Mouse (Mus musculus) midbrain, embryonic 14.5 days (tissue): ENCODE measurements around the gene Angptl6. TPM values are rescaled to one million over a fixed set of nuclear protein-coding genes. Genes with fewer than 3 reads are reported as not detected.

Experiments used
- ATAC-seq: fragments of 200-750 bp; cut with Nextera tagmentation; 2 replicates; pipeline ENCODE4 v1.8.0; 2017; ENCODE audit warnings: moderate number of reproducible peaks, moderate library complexity; ENCODE audit not compliant: low FRiP score, low TSS enrichment
- DNase-seq: peaks from one replicate; pipeline ENCODE4 v3.0.0-alpha.2; 2015
- H3K27ac ChIP-seq: fragments of 300-500 bp; sonication (generic); replicated peaks from 2 replicates; pipeline ENCODE4 v1.5.1; 2014; ENCODE audit warnings: mild to moderate bottlenecking, low read depth, low read length, moderate library complexity
- H3K27me3 ChIP-seq: fragments of 300-500 bp; sonication (generic); 2 replicates; pipeline ENCODE4 v1.6.1; 2014; ENCODE audit warnings: low read length, control low read depth, mixed read lengths; ENCODE audit not compliant: control insufficient read depth, insufficient read depth
- H3K36me3 ChIP-seq: fragments of 300-500 bp; sonication (generic); 2 replicates; pipeline ENCODE4 v1.6.1; 2014; ENCODE audit warnings: low read length, control low read depth; ENCODE audit not compliant: control insufficient read depth, insufficient read depth
- H3K4me1 ChIP-seq: fragments of 300-500 bp; sonication (generic); 2 replicates; pipeline ENCODE4 v1.6.1; 2014; ENCODE audit warnings: mild to moderate bottlenecking, antibody characterized with exemption, low read length, control low read depth; ENCODE audit not compliant: control insufficient read depth, insufficient read depth
- H3K4me2 ChIP-seq: fragments of 300-500 bp; sonication (generic); 2 replicates; pipeline ENCODE4 v1.6.1; 2014; ENCODE audit warnings: mild to moderate bottlenecking, low read length, moderate library complexity
- H3K4me3 ChIP-seq: fragments of 300-500 bp; sonication (generic); replicated peaks from 2 replicates; pipeline ENCODE4 v1.5.1; 2014; ENCODE audit warnings: low read depth, low read length
- H3K9ac ChIP-seq: fragments of 300-500 bp; sonication (generic); replicated peaks from 2 replicates; pipeline ENCODE4 v1.6.1; 2014; ENCODE audit warnings: mild to moderate bottlenecking, low read length, moderate library complexity
- H3K9me3 ChIP-seq: fragments of 300-500 bp; sonication (generic); 2 replicates; pipeline ENCODE4 v1.6.1; 2016; ENCODE audit warnings: low read length, control low read depth, mixed read lengths; ENCODE audit not compliant: control insufficient read depth
- WGBS: fragments of 180-500 bp; shearing (Covaris S2); extraction: QIAGEN DNeasy Blood & Tissue Kit; methylation state at CpG from one replicate; pipeline ENCODE4 v1.1.7; 2014; 5-methylcytosine and 5-hydroxymethylcytosine counted together
- polyA plus RNA-seq: library from polyadenylated mRNA; unstranded; fragments of >200 nt; fragmentation: Nextera tagmentation; extraction: Ambion mirVana; gene quantifications from 2 replicates; pipeline ENCODE4 v1.2.1, GENCODE M21; 2014

Angptl6 gene
- polyA plus RNA-seq, 1 experiment from 2014 or later, result 11.1 TPM

DNA sequence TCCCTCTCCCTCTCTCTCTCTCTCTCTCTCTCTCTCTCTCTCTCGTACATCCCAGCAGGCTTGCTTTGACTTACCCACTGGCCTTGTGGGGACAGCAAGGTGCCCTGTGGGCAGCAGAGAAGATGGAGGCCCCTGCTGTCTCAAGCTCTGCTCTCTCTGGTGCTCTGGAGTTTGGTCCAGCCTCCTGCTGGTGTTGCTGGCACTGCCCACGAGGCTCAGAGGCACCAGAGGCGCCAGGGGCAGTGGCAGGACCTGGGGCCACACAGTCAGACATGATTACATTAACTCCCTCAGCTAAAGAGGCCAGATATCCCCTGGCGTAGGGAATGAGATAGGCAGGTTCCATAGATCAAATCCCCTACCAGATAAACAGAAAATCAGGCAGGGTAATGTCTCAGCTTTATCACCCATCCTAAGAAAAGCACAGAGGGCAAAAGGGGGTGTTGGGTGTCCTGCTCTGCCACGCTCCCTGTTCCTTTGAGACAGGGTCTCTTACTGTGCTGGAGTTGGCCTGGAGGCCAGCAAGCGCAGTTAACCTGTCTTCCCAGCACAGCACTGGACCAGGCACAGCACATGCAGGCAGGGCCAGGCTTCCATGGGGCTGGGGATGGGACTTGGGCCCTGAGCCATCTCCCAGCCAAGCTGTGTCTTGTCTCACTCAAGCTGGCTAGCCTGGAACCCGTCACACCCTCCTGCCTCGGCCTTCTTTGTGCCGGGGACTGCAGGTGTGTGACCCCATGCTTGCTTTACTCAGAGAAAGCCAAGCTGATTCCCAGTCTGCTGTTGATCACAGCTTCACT lies 3.0 kb downstream of the Angptl6 start:
- DNase-seq (no peak), ATAC-seq (no peak)
- WGBS, result 72% methylated on average over 9 of the region's 9 CpGs
- H3K4me3 ChIP-seq, result no peak overlapping the region
- H3K36me3 ChIP-seq, result no peaks in the 10 kb centered on the region
- H3K4me2 ChIP-seq, result no peak overlapping the region
- no peak overlapping the region for H3K27ac ChIP-seq
- no peaks in the 10 kb centered on the region for H3K9me3 ChIP-seq
- H3K9ac ChIP-seq, result no peak overlapping the region
- no peaks in the 10 kb centered on the region for H3K27me3 ChIP-seq
- H3K4me1 ChIP-seq, result peaks cover 3% of the 10 kb centered on the region; the same call in 1 of the 2 replicates

DNA sequence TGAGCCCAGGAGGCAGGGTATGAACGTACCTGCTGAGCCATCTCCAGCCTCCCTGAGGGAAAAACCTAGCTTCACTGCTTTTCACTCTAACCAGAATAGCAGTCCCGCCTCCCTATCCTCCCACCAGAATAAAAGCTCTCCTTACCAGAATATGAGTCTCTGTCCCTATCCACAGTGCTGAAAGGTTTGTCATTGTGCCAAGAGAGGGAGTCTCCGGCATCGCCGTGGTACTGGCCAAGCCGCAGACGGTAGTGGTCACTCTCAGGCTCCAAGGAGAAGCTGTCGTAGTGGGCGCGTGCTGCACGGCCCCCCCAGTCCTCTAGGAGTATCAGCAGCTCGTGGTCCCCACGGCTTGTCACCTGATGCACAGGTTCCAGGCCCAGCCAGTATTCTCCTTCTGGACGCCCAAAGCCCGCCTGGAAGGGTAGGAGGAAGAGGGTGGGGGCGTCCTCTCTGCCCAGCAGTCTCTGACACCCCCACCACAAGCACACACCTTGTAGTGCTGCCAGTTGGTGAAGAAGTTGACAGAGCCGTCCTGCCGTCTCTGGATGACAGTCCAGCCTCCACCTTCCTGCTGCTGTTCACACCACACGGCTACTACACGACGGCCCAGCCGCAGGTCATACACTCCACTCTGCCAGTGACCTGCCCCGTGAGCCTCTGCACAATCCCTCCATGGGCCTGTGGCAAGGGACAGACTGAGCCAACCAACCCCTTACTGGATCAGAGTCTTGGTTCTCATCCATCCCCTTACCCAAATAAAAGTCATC lies 4.3 kb downstream of the Angptl6 start:
- ATAC-seq (no peak), DNase-seq (no peak)
- Histone ChIP-seq H3K27ac (no peak overlapping the region), H3K36me3 (no peaks in the 10 kb centered on the region), H3K27me3 (peaks cover 4% of the 10 kb centered on the region; the same call in 1 of the 2 replicates), H3K4me3 (no peak overlapping the region), H3K4me2 (no peak overlapping the region), H3K4me1 (peaks cover 3% of the 10 kb centered on the region; the same call in 1 of the 2 replicates), H3K9ac (no peak overlapping the region), H3K9me3 (no peaks in the 10 kb centered on the region)
- WGBS, result 69% methylated on average over 23 of the region's 23 CpGs

DNA sequence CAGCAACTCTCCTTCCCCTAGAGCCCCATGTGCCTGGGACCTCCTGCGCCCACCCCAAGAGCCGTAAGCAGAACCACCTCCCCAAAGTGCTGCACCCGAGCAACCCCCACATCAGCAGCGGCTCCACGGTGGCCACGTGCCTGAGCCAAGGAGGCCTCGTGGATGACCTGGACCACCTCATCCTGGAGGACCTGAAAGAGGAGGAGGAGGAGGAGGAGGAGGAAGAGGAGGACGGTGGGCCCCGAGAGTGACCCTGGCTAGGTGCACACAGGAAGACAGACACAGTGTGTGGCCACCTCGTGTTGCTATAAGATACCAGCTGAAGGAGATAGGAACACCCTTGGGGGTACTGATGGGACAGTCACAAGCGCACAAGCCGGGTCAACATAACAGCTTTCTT lies 6.0 kb downstream of the Angptl6 start:
- peaks cover 3% of the 10 kb centered on the region; the same call in 1 of the 2 replicates for H3K4me1 ChIP-seq
- DNase-seq, result no peak
- no peaks in the 10 kb centered on the region for H3K9me3 ChIP-seq
- no peak overlapping the region for H3K27ac ChIP-seq
- WGBS, result 87% methylated on average over 12 of the region's 12 CpGs
- no peaks in the 10 kb centered on the region for H3K36me3 ChIP-seq
- no peak for ATAC-seq
- H3K4me2 ChIP-seq, result no peak overlapping the region
- H3K4me3 ChIP-seq, result no peak overlapping the region
- H3K27me3 ChIP-seq, result peaks cover 21% of the 10 kb centered on the region
- H3K9ac ChIP-seq, result no peak overlapping the region

DNA sequence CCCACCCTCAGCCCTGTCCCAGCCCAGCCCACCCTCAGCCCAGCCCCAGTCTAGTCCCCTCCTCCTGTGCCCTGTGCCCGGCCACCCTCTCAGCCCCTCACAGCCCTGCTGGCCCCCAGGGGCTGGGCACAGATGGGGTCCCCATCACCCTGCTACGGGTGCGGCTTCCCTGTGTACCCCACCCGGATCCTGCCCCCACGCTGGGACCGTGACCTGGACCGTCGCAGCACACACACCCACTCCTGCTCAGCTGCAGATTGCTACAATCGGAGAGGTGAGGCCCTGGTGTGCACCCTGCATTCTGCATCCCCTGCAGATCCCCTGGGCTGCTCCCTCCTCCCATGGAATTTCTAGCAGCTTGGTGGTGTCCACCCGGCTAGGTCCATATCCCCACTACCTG lies 6.5 kb downstream of the Angptl6 start:
- peaks cover 25% of the 10 kb centered on the region for H3K27me3 ChIP-seq
- H3K9ac ChIP-seq, result no peak overlapping the region
- H3K27ac ChIP-seq, result no peak overlapping the region
- H3K9me3 ChIP-seq, result no peaks in the 10 kb centered on the region
- no peak overlapping the region for H3K4me3 ChIP-seq
- H3K4me2 ChIP-seq, result no peak overlapping the region
- WGBS, result 92% methylated on average over 7 of the region's 10 CpGs
- H3K4me1 ChIP-seq, result peaks cover 3% of the 10 kb centered on the region; the same call in 1 of the 2 replicates
- no peaks in the 10 kb centered on the region for H3K36me3 ChIP-seq
- ATAC-seq, result no peak
- DNase-seq, result no peak

DNA sequence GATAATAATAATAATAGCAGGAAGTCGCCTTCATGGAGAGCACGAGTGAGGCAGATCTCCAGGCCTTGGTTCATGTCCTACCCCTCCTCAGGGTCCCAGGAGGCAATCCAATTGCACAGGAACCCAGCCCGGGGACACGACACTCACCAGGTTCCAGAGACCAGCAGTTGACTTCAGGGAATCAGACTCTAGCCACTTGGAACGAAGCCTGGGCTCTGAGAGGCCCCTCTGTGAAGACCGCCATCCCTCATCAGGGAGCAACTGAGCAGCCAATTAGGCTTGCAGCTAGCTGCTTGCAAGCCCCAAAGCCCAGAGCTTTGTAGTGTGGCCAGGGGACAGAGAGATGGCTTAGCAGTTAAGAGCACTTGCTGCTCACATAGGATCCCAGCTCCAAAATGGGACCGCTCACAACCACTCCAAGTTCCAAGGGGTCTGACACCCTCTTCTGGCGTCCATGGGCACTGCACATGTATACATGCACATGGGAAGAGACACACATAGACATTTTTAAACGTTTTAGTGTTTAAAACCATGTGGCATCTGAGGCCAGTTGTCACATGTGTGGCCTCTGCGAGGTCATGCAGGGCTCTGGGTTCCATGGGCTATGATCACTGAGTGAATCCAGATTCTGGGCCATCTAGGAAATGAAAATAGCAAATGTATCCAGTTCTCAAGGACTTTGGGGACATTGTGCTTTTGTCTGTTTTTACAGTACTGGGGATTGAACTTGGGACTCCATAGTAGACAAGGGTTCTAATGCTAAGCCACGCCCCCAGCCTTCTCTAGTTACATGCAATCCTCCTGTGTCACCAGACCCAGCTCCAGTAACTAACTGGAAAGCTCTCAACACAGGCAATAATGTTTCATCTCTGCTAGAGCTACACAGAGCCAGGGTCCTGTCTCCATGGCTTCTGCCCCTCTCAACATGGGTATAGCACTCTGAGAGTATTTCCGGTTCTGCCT lies 9.0 kb downstream of the Angptl6 start:
- 74% methylated on average over 12 of the region's 12 CpGs for WGBS
- no peak overlapping the region for H3K27ac ChIP-seq
- H3K9me3 ChIP-seq, result no peaks in the 10 kb centered on the region
- H3K4me3 ChIP-seq, result no peak overlapping the region
- DNase-seq, result no peak
- no peak overlapping the region for H3K4me2 ChIP-seq
- ATAC-seq, result no peak
- H3K4me1 ChIP-seq, result no peaks in the 10 kb centered on the region
- no peak overlapping the region for H3K9ac ChIP-seq
- peaks cover 25% of the 10 kb centered on the region for H3K27me3 ChIP-seq
- no peaks in the 10 kb centered on the region for H3K36me3 ChIP-seq

DNA sequence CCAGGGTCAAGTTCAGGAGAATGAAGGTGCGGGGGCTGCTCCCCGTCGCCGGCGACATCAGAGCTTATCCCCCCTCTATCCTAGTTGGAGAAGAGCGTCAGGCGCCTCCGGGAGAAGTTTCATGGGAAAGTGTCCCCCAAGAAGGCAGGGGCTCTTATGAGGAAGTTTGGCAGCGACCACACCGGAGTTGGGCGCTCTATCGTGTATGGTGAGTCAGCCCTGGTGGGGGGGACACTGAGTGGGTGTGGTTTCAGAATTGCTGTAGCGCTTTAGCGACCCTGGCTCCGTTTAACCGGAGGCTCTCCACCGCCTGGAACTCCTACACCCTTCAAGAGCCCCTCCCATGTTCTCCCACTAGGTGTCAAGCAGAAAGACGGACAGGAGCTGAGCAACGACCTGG lies 10.3 kb downstream of the Angptl6 start:
- H3K9me3 ChIP-seq, result no peaks in the 10 kb centered on the region
- no peak overlapping the region; the same call in 1 of the 2 replicates for H3K4me2 ChIP-seq
- H3K4me3 ChIP-seq, result 0 out of 2 replicates have a peak overlapping the region, but pooled peaks have one; percentile 19
- ATAC-seq (no peak), DNase-seq (no peak)
- no peaks in the 10 kb centered on the region for H3K36me3 ChIP-seq
- H3K4me1 ChIP-seq, result no peaks in the 10 kb centered on the region
- 6% methylated on average over 19 of the region's 19 CpGs for WGBS
- H3K27ac ChIP-seq, result no peak overlapping the region
- peaks cover 25% of the 10 kb centered on the region for H3K27me3 ChIP-seq
- no peak overlapping the region for H3K9ac ChIP-seq

DNA sequence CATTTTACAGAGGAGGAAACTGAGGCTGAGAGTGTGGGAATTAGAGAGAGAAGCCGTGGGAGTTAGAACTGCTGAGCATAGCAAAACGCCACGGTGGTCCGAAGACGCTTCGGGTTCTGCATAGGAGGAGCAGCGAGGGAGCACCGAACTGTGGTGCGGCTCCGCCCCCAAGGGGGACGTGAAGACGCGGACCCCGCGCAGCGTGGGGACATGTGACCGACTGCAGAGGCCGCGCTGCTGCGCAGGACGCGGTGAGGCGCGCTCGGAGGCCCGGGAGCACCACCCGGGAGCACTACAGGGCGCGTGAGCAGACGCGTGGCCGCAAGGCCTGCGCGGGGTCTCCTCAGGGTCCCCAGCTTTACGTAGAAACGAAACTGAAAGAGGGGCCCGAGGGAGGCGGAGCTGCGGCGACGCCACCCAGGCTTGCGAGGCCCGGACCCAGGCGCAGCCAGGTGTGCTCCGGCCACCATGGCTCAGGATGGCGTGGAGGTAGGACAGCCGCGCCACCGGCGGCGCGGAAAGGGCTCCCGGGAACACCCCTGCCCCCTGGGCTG lies 11.0 kb downstream of the Angptl6 start, which contains the start of gene A230050P20Rik:
Gene A230050P20Rik (plus strand): TSS at position 195 of the 554 bp plus-strand sequence.
- H3K9me3 ChIP-seq, result no peaks in the 10 kb centered on the region
- no peaks in the 10 kb centered on the region for H3K36me3 ChIP-seq
- no peak for DNase-seq
- peak within 1 kb of the TSS; percentile 19 for H3K4me3 ChIP-seq
- no peaks in the 10 kb centered on the region for H3K4me1 ChIP-seq
- 0 out of 2 replicates have a peak within 1 kb of the TSS, but pooled peaks have one; percentile 23 for H3K9ac ChIP-seq
- 0 out of 2 replicates have a peak, but pooled peaks have one; percentile 50 for ATAC-seq
- WGBS, result 8% methylated on average over 53 of the region's 53 CpGs
- no peak within 1 kb of the TSS for H3K27ac ChIP-seq
- H3K4me2 ChIP-seq, result peak within 1 kb of the TSS; percentile 26
- peaks cover 25% of the 10 kb centered on the region for H3K27me3 ChIP-seq

DNA sequence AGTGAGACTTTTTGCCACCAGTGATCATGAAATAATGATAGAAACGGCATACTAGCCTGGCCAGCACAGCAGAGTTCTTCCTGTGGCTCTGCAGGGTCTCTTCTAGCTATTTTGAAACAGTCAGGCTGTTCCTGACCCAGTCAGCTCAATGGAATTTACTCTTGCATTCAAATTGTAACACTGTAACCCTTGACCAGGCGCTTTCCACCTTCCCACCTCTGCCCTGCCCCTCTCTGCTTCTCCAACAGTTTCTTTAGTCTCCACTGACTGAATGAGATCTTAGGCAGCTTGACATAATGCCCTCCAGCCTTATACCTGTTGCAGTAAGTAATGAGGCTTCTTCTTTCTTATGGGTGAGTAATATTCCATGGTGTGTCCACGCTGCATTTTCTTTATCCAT lies 12.6 kb downstream of the Angptl6 start:
- ATAC-seq (no peak), DNase-seq (no peak)
- Histone ChIP-seq H3K27ac (no peak overlapping the region), H3K9me3 (no peaks in the 10 kb centered on the region), H3K4me2 (no peak overlapping the region), H3K4me1 (no peaks in the 10 kb centered on the region), H3K9ac (no peak overlapping the region), H3K4me3 (no peak overlapping the region), H3K27me3 (peaks cover 25% of the 10 kb centered on the region), H3K36me3 (no peaks in the 10 kb centered on the region)
- 65% methylated on average over 3 of the region's 3 CpGs for WGBS
